Mouse (Mus musculus) kidney, adult 2 months (tissue): ENCODE results near the gene Sox21.

ENCODE experiments used
- CTCF ChIP-seq: fragments of 200-500 bp; conservative IDR thresholded peaks from 2 replicates; pipeline ENCODE4 v1.5.1; 2011; ENCODE audit warnings: low read depth, mild to moderate bottlenecking, control low read depth, low read length, moderate library complexity, mixed read lengths; ENCODE audit not compliant: insufficient read depth, insufficient read length
- POLR2A ChIP-seq: fragments of 200-500 bp; IDR thresholded peaks from one replicate; pipeline ENCODE4 v1.6.1; 2011; ENCODE audit warnings: low read depth, low read length, control low read depth

GRCm38 (mm10) chr14:118234541-118235210, 2.2 kb downstream of the Sox21 start:
- TF ChIP-seq CTCF (no peak), POLR2A (no peak)
